Mouse (Mus musculus): ENCODE measurements around the gene Cd33. TPM values are rescaled to one million over a fixed set of nuclear protein-coding genes. Genes with fewer than 3 reads are reported as not detected.

Cd33 gene
- polyA plus RNA-seq, 1 experiment from 2014 or later = 5.1 TPM

DNA sequence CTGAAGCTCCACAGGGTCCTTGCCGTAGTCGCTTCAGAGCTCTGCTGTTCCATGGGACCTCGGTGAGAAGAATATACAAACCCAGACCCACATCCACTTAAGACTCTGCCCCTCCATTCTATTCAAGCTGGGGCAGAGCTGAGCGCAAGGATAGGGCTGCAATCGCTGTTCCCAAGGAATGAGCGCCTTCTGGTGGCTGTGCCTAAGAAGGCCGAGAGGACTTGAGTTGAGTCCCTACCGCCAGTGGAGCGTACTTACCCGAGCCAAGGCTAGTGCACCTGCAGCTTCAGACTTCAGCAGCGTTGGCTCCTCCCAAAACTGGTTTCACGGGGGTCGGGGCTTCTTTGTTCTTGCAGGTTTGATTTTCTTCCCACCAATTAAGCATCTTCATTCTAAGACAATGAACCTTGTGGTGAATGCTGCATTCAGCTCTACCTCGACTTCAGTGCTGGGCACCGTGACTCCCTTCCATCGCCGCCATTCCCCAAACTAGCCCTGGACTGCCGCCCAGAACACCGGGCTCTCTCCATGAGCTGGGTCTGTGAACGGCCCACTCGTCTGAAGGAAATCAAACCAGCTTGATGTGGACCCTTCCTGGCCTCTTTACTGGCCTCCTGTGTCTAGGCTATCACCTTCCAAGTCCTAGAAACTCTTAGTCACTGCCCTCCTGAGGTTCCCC lies 48.7 kb downstream of the Cd33 start:
- no peak overlapping the region for H3K27ac ChIP-seq (ENCODE audit: low read depth)
- no peaks in the 10 kb centered on the region for H3K36me3 ChIP-seq (replicated peaks; ENCODE audit: insufficient read depth, low read length)
- H3K27me3 ChIP-seq (ENCODE audit: insufficient read depth, low read length) = peaks cover 10% of the 10 kb centered on the region; the same call in 1 of the 2 replicates
- ATAC-seq (no peak), DNase-seq (peak; percentile 37)
- no peaks in the 10 kb centered on the region for H3K9me3 ChIP-seq (ENCODE audit: low read length)
- H3K4me1 ChIP-seq (ENCODE audit: insufficient read depth) = no peaks in the 10 kb centered on the region
- H3K9ac ChIP-seq (replicated peaks) = no peak overlapping the region
- no peak overlapping the region for H3K4me3 ChIP-seq (ENCODE audit: low read depth, low read length)
- 19% methylated on average over 21 of the region's 21 CpGs for WGBS (ENCODE audit: insufficient replicate concordance)
- no peak for TF ChIP-seq EP300 (IDR thresholded peaks at IDR 0.05; ENCODE audit: low read depth)
- peak; percentile 58 for TF ChIP-seq CTCF (IDR thresholded peaks at IDR 0.05; ENCODE audit: low read depth)
- no peak overlapping the region for H3K4me2 ChIP-seq (ENCODE audit: low read depth, low read length)

DNA sequence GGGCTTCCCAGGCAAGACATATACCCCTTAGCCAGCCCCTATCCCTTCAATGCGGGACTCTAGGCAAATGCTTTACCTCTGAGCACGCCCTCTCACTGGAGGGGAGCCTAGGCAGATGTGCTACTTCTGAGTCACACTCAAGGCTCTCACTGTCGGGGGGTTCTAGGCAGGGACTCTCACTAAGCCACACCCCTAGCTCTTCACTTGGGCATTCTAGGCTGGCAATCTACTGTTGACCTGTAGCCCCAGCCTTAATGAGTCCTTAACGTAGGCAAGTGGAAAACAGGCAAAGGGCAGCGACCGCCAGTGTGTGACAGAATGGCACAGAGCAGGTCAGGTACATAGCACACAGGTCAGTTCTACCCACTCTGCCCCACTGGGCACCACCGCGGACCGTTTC lies 53.4 kb downstream of the Cd33 start:
- TF ChIP-seq CTCF (IDR thresholded peaks at IDR 0.05; ENCODE audit: low read depth) (no peak), EP300 (IDR thresholded peaks at IDR 0.05; ENCODE audit: low read depth) (no peak)
- Histone ChIP-seq H3K27ac (ENCODE audit: low read depth) (no peak overlapping the region), H3K36me3 (replicated peaks; ENCODE audit: insufficient read depth, low read length) (no peaks in the 10 kb centered on the region), H3K4me3 (ENCODE audit: low read depth, low read length) (no peak overlapping the region), H3K9ac (replicated peaks) (no peak overlapping the region), H3K27me3 (ENCODE audit: insufficient read depth, low read length) (peaks cover 23% of the 10 kb centered on the region), H3K9me3 (ENCODE audit: low read length) (no peaks in the 10 kb centered on the region), H3K4me2 (ENCODE audit: low read depth, low read length) (no peak overlapping the region), H3K4me1 (ENCODE audit: insufficient read depth) (no peaks in the 10 kb centered on the region)
- no peak for DNase-seq
- no peak for ATAC-seq
- 50% methylated on average over 9 of the region's 9 CpGs for WGBS (ENCODE audit: insufficient replicate concordance)

DNA sequence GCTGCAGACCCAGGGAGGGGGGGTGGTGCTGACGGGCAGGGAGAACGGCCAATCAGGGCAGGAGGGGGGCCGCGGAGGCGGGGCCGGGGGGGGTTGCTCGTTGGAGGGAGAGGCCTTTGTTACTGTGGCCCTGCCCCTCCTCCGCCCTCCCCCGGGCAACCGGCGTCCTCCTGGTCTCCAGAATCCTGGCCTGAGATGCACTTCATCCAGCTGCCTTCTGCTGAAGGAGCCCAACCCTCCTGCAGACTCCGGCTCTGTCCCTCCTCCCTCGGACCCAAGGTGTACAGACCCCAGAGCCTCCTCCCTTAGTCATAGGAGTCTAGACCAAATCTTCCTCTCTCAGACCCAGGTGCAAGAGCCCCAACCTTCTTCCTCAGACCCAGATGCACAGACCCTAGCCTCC lies 54.0 kb downstream of the Cd33 start:
- TF ChIP-seq EP300 (IDR thresholded peaks at IDR 0.05; ENCODE audit: low read depth) (no peak), CTCF (IDR thresholded peaks at IDR 0.05; ENCODE audit: low read depth) (no peak)
- Histone ChIP-seq H3K27ac (ENCODE audit: low read depth) (no peak overlapping the region), H3K27me3 (ENCODE audit: insufficient read depth, low read length) (peaks cover 23% of the 10 kb centered on the region), H3K9ac (replicated peaks) (no peak overlapping the region), H3K36me3 (replicated peaks; ENCODE audit: insufficient read depth, low read length) (no peaks in the 10 kb centered on the region), H3K9me3 (ENCODE audit: low read length) (no peaks in the 10 kb centered on the region), H3K4me1 (ENCODE audit: insufficient read depth) (no peaks in the 10 kb centered on the region), H3K4me3 (ENCODE audit: low read depth, low read length) (0 out of 2 replicates have a peak overlapping the region, but pooled peaks have one; percentile 2), H3K4me2 (ENCODE audit: low read depth, low read length) (0 out of 2 replicates have a peak overlapping the region, but pooled peaks have one; percentile 35)
- no peak for DNase-seq
- 8% methylated on average over 10 of the region's 13 CpGs for WGBS (ENCODE audit: insufficient replicate concordance)
- ATAC-seq = no peak

DNA sequence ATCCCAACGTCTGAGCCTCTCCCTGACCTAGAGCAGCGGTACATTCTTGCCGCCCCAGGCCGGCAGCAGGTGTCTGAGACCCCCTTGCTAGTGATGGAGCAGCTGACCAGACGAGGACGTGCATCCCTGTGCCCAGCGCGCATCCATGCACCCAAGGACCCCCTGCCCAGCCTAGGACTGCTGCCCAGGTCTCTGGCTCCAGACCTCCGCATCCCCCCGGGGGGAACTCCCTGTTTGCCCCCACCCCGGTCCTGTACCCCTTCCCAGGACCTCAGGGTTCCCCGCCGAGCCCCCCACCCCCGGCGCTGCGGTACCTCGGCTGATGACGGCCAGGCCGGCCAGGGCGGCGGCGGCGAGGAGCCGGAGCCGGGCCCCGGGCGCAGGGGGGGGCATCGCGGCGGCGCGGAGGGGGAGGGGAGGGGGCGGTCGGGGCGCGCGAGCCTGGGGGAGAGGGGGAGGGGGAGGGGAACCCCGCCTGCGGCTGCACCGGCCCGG lies 54.5 kb downstream of the Cd33 start, which contains the start of gene Iglon5:
TSS of gene Iglon5 (minus strand) at position 445 of the 495 bp plus-strand sequence.
- WGBS (ENCODE audit: insufficient replicate concordance) = 8% methylated on average over 16 of the region's 41 CpGs

DNA sequence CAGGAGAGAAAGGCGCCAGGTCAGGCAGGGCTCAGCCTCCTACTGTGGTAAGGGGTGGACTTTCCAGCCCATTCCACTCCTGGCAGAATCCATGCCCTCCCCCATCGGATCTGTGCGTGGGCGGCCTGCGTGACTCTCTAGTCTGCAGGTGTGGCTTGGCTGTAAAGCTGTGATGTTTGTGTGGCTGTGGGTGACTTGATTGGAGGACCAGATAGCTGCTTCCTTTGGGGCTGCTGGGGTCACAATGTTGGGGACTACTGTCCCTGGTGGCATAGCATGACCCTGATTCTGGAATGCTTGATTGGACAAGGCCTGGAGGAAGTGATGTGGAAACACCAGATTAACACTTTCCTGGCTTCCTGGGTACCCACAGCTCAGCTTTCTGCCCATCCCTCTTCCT lies 55.6 kb downstream of the Cd33 start:
- no peak overlapping the region for H3K4me3 ChIP-seq (ENCODE audit: low read depth, low read length)
- H3K9ac ChIP-seq (replicated peaks) = no peak overlapping the region
- WGBS (ENCODE audit: insufficient replicate concordance) = 30% methylated on average over 5 of the region's 5 CpGs
- TF ChIP-seq EP300 (IDR thresholded peaks at IDR 0.05; ENCODE audit: low read depth) (no peak), CTCF (IDR thresholded peaks at IDR 0.05; ENCODE audit: low read depth) (no peak)
- ATAC-seq (no peak), DNase-seq (no peak)
- H3K9me3 ChIP-seq (ENCODE audit: low read length) = no peaks in the 10 kb centered on the region
- no peak overlapping the region for H3K4me2 ChIP-seq (ENCODE audit: low read depth, low read length)
- no peaks in the 10 kb centered on the region for H3K36me3 ChIP-seq (replicated peaks; ENCODE audit: insufficient read depth, low read length)
- H3K27me3 ChIP-seq (ENCODE audit: insufficient read depth, low read length) = peaks cover 23% of the 10 kb centered on the region
- H3K27ac ChIP-seq (ENCODE audit: low read depth) = no peak overlapping the region
- no peaks in the 10 kb centered on the region for H3K4me1 ChIP-seq (ENCODE audit: insufficient read depth)

More for the DNA sequence above, 54.5 kb downstream of the Cd33 start, which contains the start of gene Iglon5:
- Histone ChIP-seq H3K4me3 (ENCODE audit: low read depth, low read length) (0 out of 2 replicates have a peak within 1 kb of the TSS, but pooled peaks have one; percentile 2), H3K4me1 (ENCODE audit: insufficient read depth) (no peaks in the 10 kb centered on the region), H3K9me3 (ENCODE audit: low read length) (no peaks in the 10 kb centered on the region), H3K9ac (replicated peaks) (no peak within 1 kb of the TSS), H3K27me3 (ENCODE audit: insufficient read depth, low read length) (peaks cover 23% of the 10 kb centered on the region), H3K27ac (ENCODE audit: low read depth) (no peak within 1 kb of the TSS), H3K36me3 (replicated peaks; ENCODE audit: insufficient read depth, low read length) (no peaks in the 10 kb centered on the region), H3K4me2 (ENCODE audit: low read depth, low read length) (peak within 1 kb of the TSS; percentile 35; the same call in 1 of the 2 replicates)
- no peak for ATAC-seq
- TF ChIP-seq CTCF (IDR thresholded peaks at IDR 0.05; ENCODE audit: low read depth) = no peak
- no peak for TF ChIP-seq EP300 (IDR thresholded peaks at IDR 0.05; ENCODE audit: low read depth)
- DNase-seq = no peak

DNA sequence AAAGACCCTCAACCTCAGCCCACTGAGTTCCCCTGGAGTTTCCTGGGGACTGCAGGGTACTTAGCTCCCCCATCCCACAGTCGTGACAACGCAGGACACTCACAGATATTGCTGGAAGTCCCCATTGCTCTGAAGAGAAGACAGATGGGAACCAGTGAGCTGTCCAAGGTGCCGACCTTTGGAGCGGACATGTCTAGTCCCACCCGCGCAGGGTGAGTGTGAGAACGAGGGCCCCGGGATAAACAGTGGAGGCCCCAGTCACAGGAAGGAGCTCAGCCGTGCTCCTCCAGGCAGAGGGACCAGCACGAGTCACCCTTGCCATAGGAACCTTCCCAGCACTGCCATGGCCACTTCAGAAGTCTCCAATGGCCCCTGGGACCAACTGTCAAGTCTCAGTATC lies 61.0 kb downstream of the Cd33 start:
- no peak overlapping the region for H3K27ac ChIP-seq (ENCODE audit: low read depth)
- no peak overlapping the region for H3K9ac ChIP-seq (replicated peaks)
- no peaks in the 10 kb centered on the region for H3K9me3 ChIP-seq (ENCODE audit: low read length)
- TF ChIP-seq EP300 (IDR thresholded peaks at IDR 0.05; ENCODE audit: low read depth) (no peak), CTCF (IDR thresholded peaks at IDR 0.05; ENCODE audit: low read depth) (no peak)
- no peak overlapping the region for H3K4me2 ChIP-seq (ENCODE audit: low read depth, low read length)
- no peaks in the 10 kb centered on the region for H3K4me1 ChIP-seq (ENCODE audit: insufficient read depth)
- no peak overlapping the region for H3K4me3 ChIP-seq (ENCODE audit: low read depth, low read length)
- H3K27me3 ChIP-seq (ENCODE audit: insufficient read depth, low read length) = peaks cover 1% of the 10 kb centered on the region; the same call in 1 of the 2 replicates
- no peak for ATAC-seq
- H3K36me3 ChIP-seq (replicated peaks; ENCODE audit: insufficient read depth, low read length) = no peaks in the 10 kb centered on the region
- 7% methylated on average over 10 of the region's 10 CpGs for WGBS (ENCODE audit: insufficient replicate concordance)
- DNase-seq = no peak

Measured in liver, postnatal 0 days (tissue).